Comparison of ENCODE assay signal across 10 mouse cellular contexts in the genomic region with DNA sequence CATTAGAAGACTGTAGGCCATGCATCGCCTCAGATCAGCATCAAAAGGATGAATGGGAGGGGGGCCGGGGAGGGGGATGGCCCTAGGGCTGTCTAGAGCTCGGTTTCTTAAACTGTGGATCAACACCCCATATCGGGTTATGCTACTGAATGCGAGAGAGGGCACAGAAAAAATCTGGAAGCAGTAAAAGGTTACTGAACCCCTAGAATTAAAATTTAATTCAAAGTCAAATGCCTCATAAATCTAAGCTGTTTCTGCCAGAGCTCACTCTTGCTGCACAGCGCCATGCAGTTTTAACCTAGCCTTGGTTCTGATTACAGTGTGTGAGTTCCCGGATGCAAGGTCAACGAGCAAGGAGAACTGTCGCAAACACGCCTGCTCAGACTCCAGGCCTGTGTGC. TPM values are rescaled to one million over a fixed set of nuclear protein-coding genes. Genes with fewer than 3 reads are reported as not detected.
DNase-seq lines count a peak whose midpoint lies in the region; ATAC-seq and TF ChIP-seq lines count a peak whose summit lies in the region.
"Had no signal": no experiment of that assay in that cellular context is flagged by ENCODE, and none has a peak within 500 bp of the region (broad histone marks: within the 10 kb centered on the region; RNA-seq: fewer than 3 reads in every experiment).

No protein-coding gene starts in this region.

- H3K4me1 ChIP-seq in heart, postnatal 0 days (ENCODE audit: control insufficient read depth, insufficient read depth), result no peaks in the 10 kb centered on the region
- no peaks in the 10 kb centered on the region for H3K4me1 ChIP-seq in heart, embryonic 12.5 days (replicated peaks)

- no peak overlapping the region for H3K9ac ChIP-seq in heart, postnatal 0 days (replicated peaks; ENCODE audit: low read depth, low read length)
- H3K9ac ChIP-seq in heart, embryonic 12.5 days, result no peak overlapping the region

- no peak for TF ChIP-seq EP300 in heart, postnatal 0 days (IDR thresholded peaks at IDR 0.05; ENCODE audit: low read depth)

- no peak overlapping the region for H3K4me2 ChIP-seq in heart, postnatal 0 days (ENCODE audit: low read depth, low read length)
- no peak overlapping the region for H3K4me2 ChIP-seq in heart, embryonic 12.5 days

- H3K27me3 ChIP-seq in heart, postnatal 0 days (ENCODE audit: control insufficient read depth, insufficient read depth, low read length), result no peaks in the 10 kb centered on the region
- no peaks in the 10 kb centered on the region for H3K27me3 ChIP-seq in heart, embryonic 12.5 days (replicated peaks)

- no peaks in the 10 kb centered on the region for H3K36me3 ChIP-seq in heart, postnatal 0 days (replicated peaks; ENCODE audit: control insufficient read depth, insufficient read depth, low read length)
- H3K36me3 ChIP-seq in heart, embryonic 12.5 days, result no peaks in the 10 kb centered on the region

- TF ChIP-seq CTCF in heart, postnatal 0 days (IDR thresholded peaks at IDR 0.05; ENCODE audit: low read depth), result no peak

- H3K9me3 ChIP-seq in heart, postnatal 0 days (replicated peaks; ENCODE audit: control insufficient read depth, low read length), result no peaks in the 10 kb centered on the region
- no peaks in the 10 kb centered on the region for H3K9me3 ChIP-seq in heart, embryonic 12.5 days (replicated peaks)

- intact Hi-C loops in heart, postnatal 25 days (cut with DNase I), result no loop called here

- 0 out of 2 replicates have a peak, but pooled peaks have one; percentile 49 for ATAC-seq in heart, postnatal 0 days (ENCODE audit: insufficient read depth, low read depth)
- ATAC-seq in heart, embryonic 12.5 days (ENCODE audit: insufficient number of reproducible peaks, low FRiP score), result no peak
- ATAC-seq: CD4-positive, CD25-positive, alpha-beta regulatory T cell, adult 4 months had no signal

- WGBS in heart, postnatal 0 days, result 58% methylated on average over 10 of the region's 10 CpGs
- WGBS in heart, embryonic 12.5 days, result 55% methylated on average over 10 of the region's 10 CpGs

- DNase-seq in heart, postnatal 0 days (ENCODE audit: low spot score), result no peak
- no peak for DNase-seq in heart, postnatal 25 days (ENCODE audit: low spot score)
- DNase-seq in adrenal gland, adult 8-10 months, result peak; percentile 56
- peak; percentile 89 for DNase-seq in hindlimb bud, embryonic 11.5 days (ENCODE audit: extremely low spot score, low read depth, low spot score)
- DNase-seq in mesoderm, embryonic 11.5 days (ENCODE audit: low read depth, low spot score), result peak; percentile 61
- no peak for DNase-seq in right cerebral cortex, postnatal 25 days
- DNase-seq in cerebellum, postnatal 25 days, result no peak
- DNase-seq: lung, adult 18-20 months had no signal

- H3K27ac ChIP-seq in heart, postnatal 0 days (ENCODE audit: low read depth), result no peak overlapping the region
- H3K27ac ChIP-seq in heart, embryonic 12.5 days (ENCODE audit: poor library complexity, severe bottlenecking), result no peak overlapping the region

- H3K4me3 ChIP-seq in heart, postnatal 0 days (ENCODE audit: low read depth, low read length), result no peak overlapping the region
- no peak overlapping the region for H3K4me3 ChIP-seq in heart, embryonic 12.5 days

RNA-seq across cellular contexts. Expression of a gene that starts 34.3 kb away (rescaled TPM):
- total RNA-seq in heart, postnatal 0 days (2014; rRNA removed; ENCODE audit: low replicate concordance), result 23.3 and 24.1 TPM in 2 replicates
- 14.1 and 16.4 TPM in 2 replicates for polyA plus RNA-seq in heart, postnatal 0 days (2015; fragmentation: Nextera tagmentation; extraction: Ambion mirVana)
- total RNA-seq in heart, postnatal 25 days (2021), result 10 to 100 TPM; 41.5 to 55.2 TPM
- total RNA-seq in adrenal gland, adult 8-10 months (2022), result 10 to 100 TPM; 10.7 to 12.1 (median 11.9) TPM
- polyA plus RNA-seq in heart, embryonic 12.5 days (2016; fragmentation: Nextera tagmentation; extraction: Ambion mirVana), result 14.4 and 16.8 TPM in 2 replicates

Comparison
In these comparisons a context has a peak if more than half of its experiments do, and no peak if none do; other contexts are left out.
1. DNase-seq: peak in adrenal gland, adult 8-10 months (single experiment), hindlimb bud, embryonic 11.5 days (single experiment) and mesoderm, embryonic 11.5 days (single experiment); none in heart, postnatal 0 days (single experiment), heart, postnatal 25 days (single experiment), right cerebral cortex, postnatal 25 days (single experiment) and cerebellum, postnatal 25 days (0 of 2).